Comparison of ENCODE assay signal across 8 mouse cellular contexts in the genomic region with DNA sequence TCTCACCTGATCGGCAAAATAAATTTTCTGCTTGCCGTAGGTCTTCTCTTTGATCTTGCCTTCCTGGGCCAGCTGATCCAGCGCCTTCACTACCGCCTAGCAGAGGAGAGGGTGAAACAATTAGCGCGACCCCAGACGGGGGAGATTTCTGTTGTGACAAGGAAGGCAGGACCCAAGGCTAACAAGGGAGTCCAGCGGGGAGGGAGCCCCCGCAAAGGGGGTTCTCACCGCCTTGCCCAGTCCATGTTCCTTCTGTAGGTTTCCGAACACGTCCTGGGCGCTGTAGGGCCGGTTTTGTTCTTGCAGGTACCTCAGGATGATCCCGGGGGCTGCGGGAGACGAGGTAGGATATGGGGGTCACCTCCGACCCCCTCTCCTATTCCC. TPM values are rescaled to one million over a fixed set of nuclear protein-coding genes. Genes with fewer than 3 reads are reported as not detected.
DNase-seq lines count a peak whose midpoint lies in the region; ATAC-seq and TF ChIP-seq lines count a peak whose summit lies in the region.

No protein-coding gene starts in this region.

- H3K4me1 ChIP-seq in heart, embryonic 13.5 days: peaks cover 16% of the 10 kb centered on the region
- peaks cover 0 to 2% of the 10 kb centered on the region in 2 experiments; a peak in 1 of 4 replicates for H3K4me1 ChIP-seq in MEL (ENCODE audit: control insufficient read depth in 1 of 2, insufficient read depth in 2 of 2, low read length in 2 of 2)
- no peaks in the 10 kb centered on the region for H3K4me1 ChIP-seq in hindbrain, embryonic 11.5 days (replicated peaks; ENCODE audit: control insufficient read depth, insufficient read depth, low read length)
- H3K4me1 ChIP-seq in midbrain, embryonic 11.5 days (ENCODE audit: control insufficient read depth, insufficient read depth, low read length): peaks cover 8% of the 10 kb centered on the region

- TF ChIP-seq EP300 in MEL (IDR thresholded peaks at IDR 0.05; ENCODE audit: low read depth in 1 of 2, low read length in 2 of 2): no peak

- peak overlapping the region; percentile 84 for H3K4me3 ChIP-seq in heart, embryonic 13.5 days
- peak overlapping the region in 1 of 2 experiments; percentile 8; a peak in 1 of 4 replicates for H3K4me3 ChIP-seq in MEL (ENCODE audit: control insufficient read depth in 1 of 2, insufficient read depth in 1 of 2, low read depth in 2 of 2, low read length in 2 of 2)
- H3K4me3 ChIP-seq in hindbrain, embryonic 11.5 days (ENCODE audit: low read depth, low read length): peak overlapping the region; percentile 74
- peak overlapping the region; percentile 65 for H3K4me3 ChIP-seq in midbrain, embryonic 11.5 days (ENCODE audit: low read depth, low read length)

- H3K36me3 ChIP-seq in heart, embryonic 13.5 days: peaks cover 75% of the 10 kb centered on the region
- H3K36me3 ChIP-seq in MEL (ENCODE audit: control insufficient read depth in 1 of 2, insufficient read depth in 2 of 2, low read length in 2 of 2): peaks cover 2 to 24% of the 10 kb centered on the region in 2 experiments; a peak in 3 of 4 replicates
- peaks cover 7% of the 10 kb centered on the region; the same call in 1 of the 2 replicates for H3K36me3 ChIP-seq in hindbrain, embryonic 11.5 days (ENCODE audit: control insufficient read depth, insufficient read depth, low read length)
- H3K36me3 ChIP-seq in midbrain, embryonic 11.5 days (ENCODE audit: control insufficient read depth, insufficient read depth, low read length): peaks cover 26% of the 10 kb centered on the region

- no peaks in the 10 kb centered on the region for H3K79me2 ChIP-seq in MEL (ENCODE audit: control insufficient read depth, insufficient read depth, low read length, poor library complexity)

- no peak for TF ChIP-seq CTCF in MEL (IDR thresholded peaks at IDR 0.05 in 2 of 3, conservative IDR thresholded peaks at IDR 0.05 in 1 of 3; ENCODE audit: control insufficient read depth in 1 of 3, insufficient read depth in 1 of 3, low read depth in 2 of 3, low read length in 3 of 3, poor library complexity in 1 of 3, severe bottlenecking in 1 of 3)

- ATAC-seq in heart, embryonic 13.5 days (ENCODE audit: extremely low read depth, insufficient number of reproducible peaks, low FRiP score, low TSS enrichment): no peak
- no peak; the same call in 1 of the 2 replicates for ATAC-seq in hindbrain, embryonic 11.5 days (ENCODE audit: low FRiP score)
- ATAC-seq in midbrain, embryonic 11.5 days (ENCODE audit: low FRiP score): no peak; the same call in 1 of the 2 replicates

- TF ChIP-seq RAD21 in MEL (IDR thresholded peaks at IDR 0.05; ENCODE audit: low read depth, low read length): no peak

- no peaks in the 10 kb centered on the region for H3K9me3 ChIP-seq in heart, embryonic 13.5 days
- H3K9me3 ChIP-seq in MEL (replicated peaks; ENCODE audit: insufficient read depth, low read length): no peaks in the 10 kb centered on the region
- H3K9me3 ChIP-seq in hindbrain, embryonic 11.5 days (ENCODE audit: control insufficient read depth, low read length): no peaks in the 10 kb centered on the region
- H3K9me3 ChIP-seq in midbrain, embryonic 11.5 days (ENCODE audit: control insufficient read depth, low read length): no peaks in the 10 kb centered on the region

- TF ChIP-seq POLR2A in MEL (IDR thresholded peaks at IDR 0.05; ENCODE audit: control insufficient read depth in 1 of 2, insufficient read depth in 1 of 2, low read depth in 1 of 2, low read length in 2 of 2, poor library complexity in 1 of 2): no peak

- H3K27ac ChIP-seq in heart, embryonic 13.5 days (replicated peaks): peak overlapping the region; percentile 98
- H3K27ac ChIP-seq in MEL (ENCODE audit: control insufficient read depth, low read depth, low read length): 0 out of 2 replicates have a peak overlapping the region, but pooled peaks have one; percentile 4
- H3K27ac ChIP-seq in hindbrain, embryonic 11.5 days (ENCODE audit: low read depth, low read length): no peak overlapping the region; the same call in 1 of the 2 replicates
- 0 out of 2 replicates have a peak overlapping the region, but pooled peaks have one; percentile 20 for H3K27ac ChIP-seq in midbrain, embryonic 11.5 days (ENCODE audit: low read depth, low read length)

- 1% methylated on average over 18 of the region's 18 CpGs for WGBS in heart, embryonic 13.5 days
- WGBS in hindbrain, embryonic 11.5 days: 3% methylated on average over 18 of the region's 18 CpGs
- WGBS in midbrain, embryonic 11.5 days: under 1% methylated on average over 18 of the region's 18 CpGs

- H3K27me3 ChIP-seq in heart, embryonic 13.5 days (replicated peaks): no peaks in the 10 kb centered on the region
- H3K27me3 ChIP-seq in MEL (ENCODE audit: control insufficient read depth in 1 of 2, insufficient read depth in 2 of 2, low read length in 2 of 2): no peaks in the 10 kb centered on the region
- H3K27me3 ChIP-seq in hindbrain, embryonic 11.5 days (ENCODE audit: control insufficient read depth, insufficient read depth, low read length): no peaks in the 10 kb centered on the region
- H3K27me3 ChIP-seq in midbrain, embryonic 11.5 days (ENCODE audit: control insufficient read depth, insufficient read depth, low read length): no peaks in the 10 kb centered on the region

- H3K4me2 ChIP-seq in heart, embryonic 13.5 days: peak overlapping the region; percentile 97
- peak overlapping the region; percentile 64 for H3K4me2 ChIP-seq in hindbrain, embryonic 11.5 days (replicated peaks; ENCODE audit: low read depth, low read length)
- peak overlapping the region; percentile 90 for H3K4me2 ChIP-seq in midbrain, embryonic 11.5 days

- DNase-seq in heart, adult 18-20 months: no peak
- DNase-seq in MEL (ENCODE audit: low read depth, low spot score): no peak
- no peak for DNase-seq in hindbrain, embryonic 11.5 days (ENCODE audit: low spot score)
- DNase-seq in midbrain, embryonic 11.5 days (ENCODE audit: low spot score, missing footprints): no peak
- no peak for DNase-seq in gastrocnemius, postnatal 10 days
- no peak for DNase-seq in left cerebral cortex, adult 11 months (ENCODE audit: low spot score)
- DNase-seq in layer of hippocampus, adult 8-10 months (ENCODE audit: low spot score in 2 of 2): no peak

- H3K9ac ChIP-seq in heart, embryonic 13.5 days: peak overlapping the region; percentile 92
- peak overlapping the region; percentile 42 for H3K9ac ChIP-seq in MEL (ENCODE audit: control insufficient read depth, low read depth, low read length, poor library complexity, severe bottlenecking)
- H3K9ac ChIP-seq in hindbrain, embryonic 11.5 days (ENCODE audit: low read depth, low read length): peak overlapping the region; percentile 57
- H3K9ac ChIP-seq in midbrain, embryonic 11.5 days (ENCODE audit: low read length): peak overlapping the region; percentile 79

RNA-seq across cellular contexts. Expression of a gene that starts 0.3 kb away (rescaled TPM):
- polyA plus RNA-seq in heart, embryonic 13.5 days (2015; fragmentation: Nextera tagmentation; extraction: Ambion mirVana): 21.4 and 26.6 TPM in 2 replicates
- 1 to 10 TPM; 2.4 to 2.6 TPM for total RNA-seq in heart, adult 18-20 months (2021)
- 9.1 and 14.5 TPM in 2 replicates for total RNA-seq in MEL (2012; rRNA removed)
- polyA plus RNA-seq in MEL (2012; ENCODE audit: insufficient read depth in 1 of 2, insufficient read length in 2 of 2, low read depth in 1 of 2, low replicate concordance in 2 of 2, missing spikeins in 1 of 2): 1 to 10 TPM in 1 of 2 experiments, not detected in 1; 8.2 TPM
- polyA plus RNA-seq in hindbrain, embryonic 11.5 days (2014; fragmentation: Nextera tagmentation; extraction: Ambion mirVana): 54.3 and 54.8 TPM in 2 replicates
- 57.0 and 64.8 TPM in 2 replicates for polyA plus RNA-seq in midbrain, embryonic 11.5 days (2014; fragmentation: Nextera tagmentation; extraction: Ambion mirVana)
- total RNA-seq in gastrocnemius, postnatal 10 days (2021): 1 to 10 TPM; 2.8 to 4.0 TPM
- 1 to 10 TPM; 2.5 to 5.4 (median 3.9) TPM for total RNA-seq in layer of hippocampus, adult 8-10 months (2022)

RNA-seq across cellular contexts. Expression of a gene that starts 7.8 kb away (rescaled TPM):
- 36.3 and 41.6 TPM in 2 replicates for polyA plus RNA-seq in heart, embryonic 13.5 days (2015; fragmentation: Nextera tagmentation; extraction: Ambion mirVana)
- 10 to 100 TPM; 17.2 to 17.9 TPM for total RNA-seq in heart, adult 18-20 months (2021)
- 70.8 and 75.9 TPM in 2 replicates for total RNA-seq in MEL (2012; rRNA removed)
- 10 to 100 TPM in 1 of 2 experiments, not detected in 1; 57.5 TPM for polyA plus RNA-seq in MEL (2012; ENCODE audit: insufficient read depth in 1 of 2, insufficient read length in 2 of 2, low read depth in 1 of 2, low replicate concordance in 2 of 2, missing spikeins in 1 of 2)
- polyA plus RNA-seq in hindbrain, embryonic 11.5 days (2014; fragmentation: Nextera tagmentation; extraction: Ambion mirVana): 57.1 and 57.3 TPM in 2 replicates
- 38.0 and 47.0 TPM in 2 replicates for polyA plus RNA-seq in midbrain, embryonic 11.5 days (2014; fragmentation: Nextera tagmentation; extraction: Ambion mirVana)
- total RNA-seq in gastrocnemius, postnatal 10 days (2021): 10 to 100 TPM; 10.7 to 12.2 TPM
- 10 to 100 TPM; 36.2 to 41.6 (median 39.6) TPM for total RNA-seq in layer of hippocampus, adult 8-10 months (2022)

RNA-seq across cellular contexts. Expression of a gene that starts 12.6 kb away (rescaled TPM):
- 26.8 and 28.4 TPM in 2 replicates for polyA plus RNA-seq in heart, embryonic 13.5 days (2015; fragmentation: Nextera tagmentation; extraction: Ambion mirVana)
- total RNA-seq in heart, adult 18-20 months (2021): 10 to 100 TPM; 17.4 to 18.8 TPM
- total RNA-seq in MEL (2012; rRNA removed): 34.8 and 42.9 TPM in 2 replicates
- polyA plus RNA-seq in MEL (2012; ENCODE audit: insufficient read depth in 1 of 2, insufficient read length in 2 of 2, low read depth in 1 of 2, low replicate concordance in 2 of 2, missing spikeins in 1 of 2): 10 to 100 TPM in 1 of 2 experiments, not detected in 1; 44.2 TPM
- 50.9 and 51.6 TPM in 2 replicates for polyA plus RNA-seq in hindbrain, embryonic 11.5 days (2014; fragmentation: Nextera tagmentation; extraction: Ambion mirVana)
- polyA plus RNA-seq in midbrain, embryonic 11.5 days (2014; fragmentation: Nextera tagmentation; extraction: Ambion mirVana): 53.2 and 53.3 TPM in 2 replicates
- 10 to 100 TPM; 10.7 to 11.7 TPM for total RNA-seq in gastrocnemius, postnatal 10 days (2021)
- 10 to 100 TPM; 24.5 to 29.1 (median 27.6) TPM for total RNA-seq in layer of hippocampus, adult 8-10 months (2022)

RNA-seq across cellular contexts. Expression of a gene that starts 16.7 kb away (rescaled TPM):
- 0.14 and 0.17 TPM in 2 replicates for polyA plus RNA-seq in heart, embryonic 13.5 days (2015; fragmentation: Nextera tagmentation; extraction: Ambion mirVana)
- total RNA-seq in heart, adult 18-20 months (2021): under 1 TPM; 0.41 to 0.77 TPM
- not detected in 2 replicates for total RNA-seq in MEL (2012; rRNA removed)
- polyA plus RNA-seq in MEL (2012; ENCODE audit: insufficient read depth in 1 of 2, insufficient read length in 2 of 2, low read depth in 1 of 2, low replicate concordance in 2 of 2, missing spikeins in 1 of 2): not detected
- not detected in 2 replicates for polyA plus RNA-seq in hindbrain, embryonic 11.5 days (2014; fragmentation: Nextera tagmentation; extraction: Ambion mirVana)
- 0.10 TPM in 1 of 2 replicates, not detected in the other for polyA plus RNA-seq in midbrain, embryonic 11.5 days (2014; fragmentation: Nextera tagmentation; extraction: Ambion mirVana)
- total RNA-seq in gastrocnemius, postnatal 10 days (2021): under 1 TPM; 0.23 to 0.25 TPM
- 1 to 10 TPM in 3 of 4 experiments, under 1 TPM in 1; 0.83 to 1.4 (median 1.2) TPM for total RNA-seq in layer of hippocampus, adult 8-10 months (2022)

RNA-seq across cellular contexts. Expression of a gene that starts 24.8 kb away (rescaled TPM):
- 12.0 and 14.1 TPM in 2 replicates for polyA plus RNA-seq in heart, embryonic 13.5 days (2015; fragmentation: Nextera tagmentation; extraction: Ambion mirVana)
- 10 to 100 TPM; 29.7 to 31.6 TPM for total RNA-seq in heart, adult 18-20 months (2021)
- 17.0 and 24.6 TPM in 2 replicates for total RNA-seq in MEL (2012; rRNA removed)
- polyA plus RNA-seq in MEL (2012; ENCODE audit: insufficient read depth in 1 of 2, insufficient read length in 2 of 2, low read depth in 1 of 2, low replicate concordance in 2 of 2, missing spikeins in 1 of 2): 10 to 100 TPM in 1 of 2 experiments, not detected in 1; 23.4 TPM
- polyA plus RNA-seq in hindbrain, embryonic 11.5 days (2014; fragmentation: Nextera tagmentation; extraction: Ambion mirVana): 10.7 and 12.0 TPM in 2 replicates
- 11.0 and 11.4 TPM in 2 replicates for polyA plus RNA-seq in midbrain, embryonic 11.5 days (2014; fragmentation: Nextera tagmentation; extraction: Ambion mirVana)
- total RNA-seq in gastrocnemius, postnatal 10 days (2021): 10 to 100 TPM; 37.3 to 37.5 TPM
- 10 to 100 TPM; 51.3 to 53.1 (median 52.4) TPM for total RNA-seq in layer of hippocampus, adult 8-10 months (2022)

Comparison
In these comparisons a context has a peak if more than half of its experiments do, and no peak if none do; other contexts are left out.
1. H3K9ac ChIP-seq: peak in every context shown above with its lines; median percentile 92 in heart, embryonic 13.5 days; 79 in midbrain, embryonic 11.5 days; 57 in hindbrain, embryonic 11.5 days; 42 in MEL.